Mouse (Mus musculus) left cerebral cortex, postnatal 4 days (tissue): ENCODE data around the gene Emsy. TPM values are rescaled to one million over a fixed set of nuclear protein-coding genes. Genes with fewer than 3 reads are reported as not detected.

ENCODE experiments used
- DNase-seq: peaks from one replicate; pipeline ENCODE4 v3.0.0-alpha.2; 2022
- intact Hi-C: fragments of 180-260 bp; cut with DNase I; formaldehyde crosslinking; loops from one replicate; pipeline ENCODE4 v1.15.1; 2025
- total RNA-seq, 2 experiments: library from RNA; stranded (reverse); gene quantifications; 2 replicates each; pipeline ENCODE4 v1.2.3; 2021

Emsy gene
- total RNA-seq, 2 experiments from 2014 or later: 59.8 to 63.0 TPM

GRCm38 (mm10) chr7:98670831-98671230 is 14.2 kb upstream of the Emsy start:
- no peak for DNase-seq
- intact Hi-C loops: no loop called here

DNA sequence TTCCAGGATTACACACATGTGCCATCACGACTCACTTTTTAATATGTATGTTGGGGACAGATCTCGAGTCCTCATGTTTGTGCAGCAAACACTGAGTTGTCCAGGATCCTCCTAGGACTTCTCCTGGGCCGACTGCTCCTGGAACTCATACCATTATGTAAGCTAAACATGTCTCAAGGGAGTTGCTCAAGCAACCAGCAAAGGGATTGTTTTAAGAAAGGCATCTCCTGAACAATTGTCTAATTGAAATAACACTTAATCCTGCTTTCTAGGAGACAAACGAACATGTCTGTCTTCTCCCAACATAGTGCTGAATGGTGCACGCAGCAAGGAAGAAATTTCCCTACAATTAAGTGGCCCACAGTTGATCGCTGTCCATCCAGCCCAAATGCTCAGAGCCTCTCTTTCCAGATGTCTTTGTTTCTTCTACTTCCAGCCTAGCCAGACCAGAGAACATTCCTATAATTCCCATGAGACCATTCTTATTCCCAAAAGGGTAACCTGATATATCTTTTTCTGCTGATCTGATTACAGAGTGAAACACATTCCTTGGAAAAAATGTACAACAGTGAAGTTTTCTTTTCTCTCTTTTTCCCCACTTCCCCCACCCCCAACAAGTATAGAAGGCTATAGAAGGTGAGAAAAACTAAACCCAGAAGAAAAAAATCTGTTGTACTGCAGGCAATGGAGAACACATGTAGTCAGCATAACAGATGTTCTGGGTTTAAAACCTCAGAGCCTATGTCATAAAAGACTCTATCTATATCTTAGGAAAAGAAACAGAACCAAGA is 11.6 kb upstream of the Emsy start:
- intact Hi-C loops: no loop called here

GRCm38 (mm10) chr7:98665726-98666125 is 9.1 kb upstream of the Emsy start:
- intact Hi-C loops: no loop called here
- no peak for DNase-seq

More for the DNA sequence above, 11.6 kb upstream of the Emsy start:
- DNase-seq: no peak

DNA sequence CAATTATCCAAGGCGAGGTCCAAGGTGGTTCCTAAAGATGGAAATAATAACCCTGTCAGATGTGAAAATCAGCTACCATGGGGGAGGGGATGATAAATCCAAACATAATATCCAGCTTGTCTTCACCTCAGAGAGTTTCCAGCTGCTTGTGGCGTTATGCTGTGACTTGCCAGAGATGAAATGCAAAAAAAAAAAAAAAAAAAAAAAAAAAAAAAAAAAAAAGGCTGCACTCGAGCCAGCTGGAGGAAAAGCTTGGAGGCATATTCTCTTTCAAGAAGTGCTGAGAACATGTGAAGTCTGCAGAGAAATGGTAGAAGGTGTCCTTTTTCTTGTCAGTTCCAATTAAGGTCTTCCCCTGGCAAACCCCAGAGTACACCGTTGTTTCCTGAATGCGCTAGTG is 8.6 kb upstream of the Emsy start:
- intact Hi-C loops: no loop called here
- no peak for DNase-seq

DNA sequence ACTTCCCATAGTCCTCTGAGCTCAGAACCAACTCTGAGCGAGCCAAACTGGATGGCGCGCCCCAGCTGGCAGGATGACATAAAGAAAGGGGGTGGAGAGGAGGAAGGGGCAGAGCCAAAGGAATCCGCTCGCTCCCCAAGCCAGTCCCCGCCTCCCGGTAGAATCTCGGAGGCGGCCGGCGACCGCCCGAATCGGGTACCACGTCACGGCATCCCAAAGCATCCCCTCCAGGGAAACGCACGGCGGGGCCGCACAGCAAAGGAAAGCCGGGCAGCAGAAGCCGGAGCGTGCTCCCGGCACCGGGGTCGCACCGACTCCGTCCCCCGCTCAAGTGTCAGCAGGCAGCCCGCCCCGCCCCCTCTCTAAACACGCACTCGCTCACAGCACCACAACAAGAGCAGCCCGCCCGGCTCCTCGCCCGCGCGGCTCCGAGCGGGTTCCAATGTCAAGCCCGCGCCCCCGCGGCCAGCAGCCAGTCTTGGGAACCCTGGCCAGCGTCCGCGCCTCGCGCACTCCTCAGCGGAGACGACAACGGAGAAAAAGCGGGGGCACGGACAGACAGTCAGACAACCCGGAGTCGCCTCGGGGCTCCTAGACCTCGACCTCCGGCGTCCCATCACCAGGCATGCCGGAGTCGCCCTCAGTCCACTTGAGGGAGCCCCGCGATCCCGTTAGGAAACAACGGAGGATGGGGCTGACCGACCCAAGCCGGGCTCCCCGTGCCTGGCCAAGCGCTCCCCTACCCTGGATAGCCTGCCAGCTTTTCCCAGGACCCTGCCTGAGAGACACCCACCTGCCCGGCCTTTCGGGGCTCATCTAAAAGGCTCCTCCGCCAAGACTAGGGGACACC is 677 bp downstream of the Emsy start:
- peak; percentile 90 for DNase-seq
- intact Hi-C loops: loop anchor here (5.0 kb wide), 1 partner anchor 46 kb away; the partner anchor contains the start of gene Thap12

- no peak for DNase-seq
- intact Hi-C loops: no loop called here
These were observed 4.9 kb downstream of the Emsy start for GRCm38 (mm10) chr7:98651651-98652050.

GRCm38 (mm10) chr7:98644238-98644637 is 12.3 kb downstream of the Emsy start:
- intact Hi-C loops: no loop called here
- DNase-seq: no peak

- DNase-seq: no peak
- intact Hi-C loops: no loop called here
These were observed 20.0 kb downstream of the Emsy start for GRCm38 (mm10) chr7:98636607-98637006.

GRCm38 (mm10) chr7:98633032-98633431 is 23.6 kb downstream of the Emsy start:
- DNase-seq: no peak
- intact Hi-C loops: no loop called here

DNA sequence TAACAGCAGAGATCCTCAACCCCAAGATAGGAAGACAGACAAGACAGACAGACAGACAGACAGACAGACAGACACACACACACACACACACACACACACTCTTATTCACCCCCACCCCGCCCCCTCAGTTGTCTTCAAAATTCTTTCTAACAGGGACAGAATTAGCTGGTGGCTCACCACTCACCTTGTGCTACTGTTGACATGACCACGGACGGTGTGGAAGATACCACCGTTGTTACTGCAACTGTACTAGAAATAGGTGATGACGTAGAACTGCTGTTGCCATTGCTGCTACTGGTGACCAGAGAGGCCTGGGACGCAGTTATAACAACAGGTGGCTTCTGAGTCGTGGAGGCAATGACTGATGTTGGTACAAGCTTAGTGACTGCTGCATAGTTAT is 26.6 kb downstream of the Emsy start:
- DNase-seq: no peak
- intact Hi-C loops: no loop called here

GRCm38 (mm10) chr7:98617739-98618138 is 38.8 kb downstream of the Emsy start:
- DNase-seq: no peak
- intact Hi-C loops: no loop called here

- intact Hi-C loops: no loop called here
- no peak for DNase-seq
These were observed 43.6 kb downstream of the Emsy start for GRCm38 (mm10) chr7:98612936-98613335.

- intact Hi-C loops: loop anchor here (5.0 kb wide), 1 partner anchor 126 kb away; no protein-coding TSS in a partner anchor
- no peak for DNase-seq
These were observed 48.1 kb downstream of the Emsy start for GRCm38 (mm10) chr7:98608520-98608919.

DNA sequence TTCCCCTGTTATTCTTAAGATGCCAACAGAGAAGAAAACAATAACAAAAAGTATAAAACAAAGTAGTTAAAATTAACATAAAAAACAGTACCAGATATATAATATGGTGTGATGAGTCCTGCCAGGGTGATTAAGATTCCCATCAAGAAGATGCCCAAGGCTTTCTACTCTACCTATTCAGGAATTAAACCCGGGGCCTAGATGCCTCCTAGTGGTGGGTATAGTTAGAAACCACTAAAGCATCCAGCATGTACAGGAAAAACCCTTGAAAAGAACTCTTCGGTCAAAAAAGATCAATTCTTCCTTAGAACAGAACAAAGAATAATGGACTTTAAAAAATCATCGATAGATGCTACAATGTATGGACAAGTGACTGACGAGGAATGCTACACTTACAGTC is 49.4 kb downstream of the Emsy start:
- DNase-seq: peak; percentile 7
- intact Hi-C loops: loop anchor here (5.0 kb wide), 1 partner anchor 125 kb away; no protein-coding TSS in a partner anchor

DNA sequence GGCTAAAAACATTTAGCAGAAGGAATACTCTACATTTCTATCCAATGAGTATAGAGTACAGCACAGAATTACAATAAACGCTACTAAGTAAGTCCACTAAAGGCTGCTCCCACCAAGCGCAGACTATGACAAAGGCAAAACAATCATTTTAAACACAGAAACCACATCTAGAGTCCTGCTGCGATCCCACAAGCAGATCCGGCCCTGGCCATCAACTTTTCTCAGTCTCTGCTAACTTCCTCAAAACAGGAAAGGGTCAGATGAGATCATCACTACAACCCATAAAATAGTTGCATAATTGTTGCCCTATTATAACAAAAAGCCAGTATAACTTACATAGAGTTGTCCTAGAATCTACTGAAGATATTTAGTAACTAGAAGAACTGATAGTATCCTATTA is 54.9 kb downstream of the Emsy start:
- DNase-seq: no peak
- intact Hi-C loops: no loop called here

DNA sequence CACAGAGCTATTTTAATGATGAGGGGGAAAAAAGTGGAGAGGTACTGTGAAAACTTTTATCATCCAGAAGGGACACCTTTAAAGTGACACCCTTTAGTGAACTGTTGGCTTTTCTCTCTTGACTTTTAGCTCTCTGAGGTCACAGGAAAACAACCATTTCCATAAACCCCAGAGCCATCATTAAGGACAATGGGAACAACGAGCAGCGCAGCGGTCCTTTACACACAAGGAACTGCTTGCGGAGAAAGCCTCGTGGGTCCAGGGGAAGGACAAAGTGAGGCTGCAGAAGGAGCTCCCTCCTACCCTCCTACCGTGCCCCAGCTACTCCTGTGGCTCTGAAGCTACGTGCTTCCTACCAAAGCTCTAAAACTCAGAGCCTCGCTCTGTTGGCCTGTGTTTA is 59.2 kb downstream of the Emsy start:
- intact Hi-C loops: no loop called here
- no peak for DNase-seq

GRCm38 (mm10) chr7:98594731-98595130 is 61.9 kb downstream of the Emsy start:
- DNase-seq: no peak
- intact Hi-C loops: no loop called here

- intact Hi-C loops: no loop called here
These were observed 63.3 kb downstream of the Emsy start for GRCm38 (mm10) chr7:98593276-98593675.

DNA sequence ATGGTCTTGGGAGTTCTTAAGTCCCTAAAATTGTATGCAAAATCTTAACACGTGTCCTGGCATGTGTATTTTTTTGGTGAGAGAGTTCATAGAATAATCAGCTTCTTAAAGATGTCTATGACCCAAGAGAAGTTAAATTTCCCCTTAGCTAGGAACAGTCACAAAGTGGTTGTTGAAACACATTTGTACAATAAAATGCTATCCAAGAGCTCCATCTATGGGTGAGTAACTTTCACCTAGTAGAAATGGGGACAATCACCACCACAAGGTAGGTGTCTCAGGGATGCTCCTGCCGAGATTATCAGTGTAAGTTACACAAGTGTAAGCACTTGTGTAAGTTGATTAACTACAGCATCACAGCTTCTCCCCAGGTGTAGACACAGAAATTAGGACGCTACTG is 67.6 kb downstream of the Emsy start:
- DNase-seq: no peak
- intact Hi-C loops: loop anchor here (5.0 kb wide), 2 partner anchors 107 to 242 kb away; no protein-coding TSS in a partner anchor

More at GRCm38 (mm10) chr7:98593276-98593675, 63.3 kb downstream of the Emsy start:
- DNase-seq: no peak

DNA sequence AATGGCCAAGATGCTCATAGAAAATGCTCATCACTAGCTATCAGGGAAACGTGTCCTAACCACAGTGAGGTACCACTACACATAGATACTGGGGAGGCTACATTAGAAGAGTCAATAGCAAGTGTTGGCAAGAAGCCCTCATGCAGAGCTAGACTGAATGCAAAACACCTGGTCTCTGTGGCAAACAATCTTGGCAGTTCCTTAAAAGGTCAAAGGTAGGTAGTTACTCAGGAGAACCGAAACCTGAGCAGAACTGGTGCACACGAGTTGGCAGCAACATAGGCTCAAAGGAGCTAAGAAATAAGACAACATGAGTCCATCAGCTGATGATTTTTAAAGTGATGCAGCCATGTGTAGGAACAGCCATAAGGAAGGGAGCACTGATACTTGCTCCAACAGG is 70.3 kb downstream of the Emsy start:
- intact Hi-C loops: loop anchor here (5.0 kb wide), 2 partner anchors 104 to 239 kb away; no protein-coding TSS in a partner anchor
- DNase-seq: no peak

- intact Hi-C loops: no loop called here
- DNase-seq: no peak
These were observed 72.0 kb downstream of the Emsy start for GRCm38 (mm10) chr7:98584555-98584954.

GRCm38 (mm10) chr7:98581266-98581665 is 75.3 kb downstream of the Emsy start:
- DNase-seq: no peak
- intact Hi-C loops: no loop called here
